Mouse (Mus musculus) MEL (cell line): ENCODE measurements at regions not wholly inside any gene's neighbourhood (a gene's known extent, or its start where the extent isn't known, plus 50 kb on each side); places are given as distances from the start of the nearest gene placed in this dataset.

Source experiments
- DNase-seq: peaks from one replicate; pipeline ENCODE4 v3.0.0; 2011; ENCODE audit warnings: low read depth, low spot score
- H3K27ac ChIP-seq: 2 replicates; pipeline ENCODE4 v1.5.1; 2012; ENCODE audit warnings: low read depth, mild to moderate bottlenecking, control low read depth, low read length, moderate library complexity; ENCODE audit not compliant: control insufficient read depth
- H3K27me3 ChIP-seq, 2 experiments: fragments of 150-350 bp in 1 of 2; sonication (generic) in 1 of 2; 2 replicates each; pipeline ENCODE4 v1.6.1; 2012; ENCODE audit warnings: low read length in 2 of 2, mild to moderate bottlenecking in 2 of 2, improper control_type of control experiment in 1 of 2, moderate library complexity in 1 of 2; ENCODE audit not compliant: insufficient read depth in 2 of 2, control insufficient read depth in 1 of 2
- H3K36me3 ChIP-seq, 2 experiments: 2 replicates each; pipeline ENCODE4 v1.6.1; 2012 to 2014; ENCODE audit warnings: low read length in 2 of 2, improper control_type of control experiment in 1 of 2, inconsistent platforms in 1 of 2, mild to moderate bottlenecking in 1 of 2; ENCODE audit not compliant: insufficient read depth in 2 of 2, control insufficient read depth in 1 of 2
- H3K4me1 ChIP-seq, 2 experiments: fragments of 150-350 bp in 1 of 2; sonication (generic) in 1 of 2; 2 replicates each; pipeline ENCODE4 v1.6.1; 2012; ENCODE audit warnings: low read length in 2 of 2, improper control_type of control experiment in 1 of 2, mild to moderate bottlenecking in 1 of 2; ENCODE audit not compliant: insufficient read depth in 2 of 2, control insufficient read depth in 1 of 2
- H3K4me3 ChIP-seq, 2 experiments: fragments of 150-350 bp in 1 of 2; sonication (generic) in 1 of 2; 2 replicates each; pipeline ENCODE4 v1.5.1; 2012; ENCODE audit warnings: low read depth in 2 of 2, low read length in 2 of 2, mild to moderate bottlenecking in 2 of 2, moderate library complexity in 2 of 2, control low read depth in 1 of 2, improper control_type of control experiment in 1 of 2; ENCODE audit not compliant: control insufficient read depth in 1 of 2, insufficient read depth in 1 of 2
- H3K79me2 ChIP-seq: 2 replicates; pipeline ENCODE4 v1.6.1; 2012; ENCODE audit warnings: mild to moderate bottlenecking, low read length, moderate library complexity; ENCODE audit not compliant: control insufficient read depth, poor library complexity, insufficient read depth
- H3K9ac ChIP-seq: 2 replicates; pipeline ENCODE4 v1.6.1; 2012; ENCODE audit warnings: low read depth, mild to moderate bottlenecking, control low read depth, low read length, moderate library complexity; ENCODE audit not compliant: control insufficient read depth, poor library complexity, severe bottlenecking
- H3K9me3 ChIP-seq: fragments of 150-350 bp; sonication (generic); replicated peaks from 2 replicates; pipeline ENCODE4 v1.6.1; 2012; ENCODE audit warnings: mild to moderate bottlenecking, low read length, improper control_type of control experiment, moderate library complexity; ENCODE audit not compliant: insufficient read depth
- CHD1 ChIP-seq: IDR thresholded peaks from 2 replicates; pipeline ENCODE4 v1.6.1; 2012; ENCODE audit warnings: low read depth, mild to moderate bottlenecking, inconsistent platforms, low read length, improper control_type of control experiment
- CTCF ChIP-seq, 3 experiments: IDR thresholded peaks in 2 of 3; conservative IDR thresholded peaks in 1 of 3; 2 replicates each; pipeline ENCODE4 v1.5.1; 2011 to 2012; ENCODE audit warnings: low read length in 3 of 3, low read depth in 2 of 3, mild to moderate bottlenecking in 2 of 3, improper control_type of control experiment in 1 of 3, inconsistent platforms in 1 of 3, mixed read lengths in 1 of 3, moderate library complexity in 1 of 3; ENCODE audit not compliant: control insufficient read depth in 1 of 3, insufficient read depth in 1 of 3, poor library complexity in 1 of 3, severe bottlenecking in 1 of 3
- E2F4 ChIP-seq: IDR thresholded peaks from 2 replicates; pipeline ENCODE4 v1.6.1; 2011; ENCODE audit warnings: low read depth, low read length, improper control_type of control experiment, borderline replicate concordance
- ELF1 ChIP-seq: IDR thresholded peaks from 2 replicates; pipeline ENCODE4 v1.6.1; 2014; ENCODE audit warnings: low read depth, mild to moderate bottlenecking, inconsistent platforms, low read length, improper control_type of control experiment, moderate library complexity
- ETS1 ChIP-seq: IDR thresholded peaks from 2 replicates; pipeline ENCODE4 v1.6.1; 2012; ENCODE audit warnings: low read depth, mild to moderate bottlenecking, inconsistent platforms, low read length, improper control_type of control experiment, moderate library complexity
- GATA1 ChIP-seq: IDR thresholded peaks from 2 replicates; pipeline ENCODE4 v1.6.1; 2011; ENCODE audit warnings: low read depth, low read length, improper control_type of control experiment
- JUND ChIP-seq: IDR thresholded peaks from 2 replicates; pipeline ENCODE4 v1.6.1; 2011; ENCODE audit warnings: low read depth, mild to moderate bottlenecking, improper control_type of control experiment, low read length
- KAT2A ChIP-seq: conservative IDR thresholded peaks from 2 replicates; pipeline ENCODE4 v1.6.1; 2012; ENCODE audit warnings: low read depth, low read length, improper control_type of control experiment, inconsistent platforms
- MAFK ChIP-seq: IDR thresholded peaks from 2 replicates; pipeline ENCODE4 v1.6.1; 2011; ENCODE audit warnings: low read depth, mild to moderate bottlenecking, low read length, improper control_type of control experiment, borderline replicate concordance
- MEF2A ChIP-seq: IDR thresholded peaks from 2 replicates; pipeline ENCODE4 v1.6.1; 2014; ENCODE audit warnings: low read depth, mild to moderate bottlenecking, inconsistent platforms, low read length, improper control_type of control experiment; ENCODE audit not compliant: poor library complexity, insufficient replicate concordance, severe bottlenecking; ENCODE audit errors: extremely low read depth
- MXI1 ChIP-seq: IDR thresholded peaks from 2 replicates; pipeline ENCODE4 v1.6.1; 2011; ENCODE audit warnings: mild to moderate bottlenecking, low read depth, low read length, improper control_type of control experiment
- NELFE ChIP-seq: IDR thresholded peaks from 2 replicates; pipeline ENCODE4 v1.6.1; 2011; ENCODE audit warnings: low read depth, low read length, improper control_type of control experiment
- NRF1 ChIP-seq: IDR thresholded peaks from 2 replicates; pipeline ENCODE4 v1.6.1; 2014; ENCODE audit warnings: low read depth, mild to moderate bottlenecking, inconsistent platforms, low read length, improper control_type of control experiment, moderate library complexity; ENCODE audit not compliant: poor library complexity, insufficient read depth, severe bottlenecking
- POLR2A ChIP-seq, 2 experiments: IDR thresholded peaks; 2 replicates each; pipeline ENCODE4 v1.6.1; 2011 to 2012; ENCODE audit warnings: low read length in 2 of 2, mild to moderate bottlenecking in 2 of 2, control low read depth in 1 of 2, improper control_type of control experiment in 1 of 2, low read depth in 1 of 2, moderate library complexity in 1 of 2; ENCODE audit not compliant: control insufficient read depth in 1 of 2, insufficient read depth in 1 of 2, poor library complexity in 1 of 2
- POLR2AphosphoS5 ChIP-seq: IDR thresholded peaks from 2 replicates; pipeline ENCODE4 v1.6.1; 2012; ENCODE audit warnings: low read depth, borderline replicate concordance, mild to moderate bottlenecking, inconsistent platforms, low read length, moderate library complexity, mixed read lengths
- RCOR1 ChIP-seq: IDR thresholded peaks from 2 replicates; pipeline ENCODE4 v1.6.1; 2012; ENCODE audit warnings: low read depth, mild to moderate bottlenecking, inconsistent platforms, low read length, improper control_type of control experiment
- TAL1 ChIP-seq: IDR thresholded peaks from 2 replicates; pipeline ENCODE4 v1.6.1; 2012; ENCODE audit warnings: mild to moderate bottlenecking, inconsistent platforms, low read length, moderate library complexity, mixed read lengths
- TBP ChIP-seq: IDR thresholded peaks from 2 replicates; pipeline ENCODE4 v1.8.0; 2011; ENCODE audit warnings: low read depth, low read length, improper control_type of control experiment
- UBTF ChIP-seq: IDR thresholded peaks from 2 replicates; pipeline ENCODE4 v1.6.1; 2012; ENCODE audit warnings: low read depth, mild to moderate bottlenecking, inconsistent platforms, low read length, improper control_type of control experiment, moderate library complexity, borderline replicate concordance; ENCODE audit not compliant: insufficient read depth
- USF1 ChIP-seq: IDR thresholded peaks from 2 replicates; pipeline ENCODE4 v1.6.1; 2014; ENCODE audit warnings: low read depth, mild to moderate bottlenecking, inconsistent platforms, low read length, improper control_type of control experiment, moderate library complexity
- ZMIZ1 ChIP-seq: IDR thresholded peaks from 2 replicates; pipeline ENCODE4 v1.6.1; 2012; ENCODE audit warnings: low read depth, mild to moderate bottlenecking, inconsistent platforms, low read length, improper control_type of control experiment, moderate library complexity
- ZNF384 ChIP-seq: IDR thresholded peaks from 2 replicates; pipeline ENCODE4 v1.6.1; 2012; ENCODE audit warnings: low read depth, mild to moderate bottlenecking, inconsistent platforms, low read length, improper control_type of control experiment

- DNase-seq = no peak
Observed at GRCm38 (mm10) chr5:17006807-17007522, 215.4 kb downstream of the Gm28710 start.

GRCm38 (mm10) chr5:17021636-17022035 is 230.0 kb downstream of the Gm28710 start:
- Histone ChIP-seq H3K27ac (no peak overlapping the region), H3K4me1 (no peaks in the 10 kb centered on the region), H3K79me2 (no peaks in the 10 kb centered on the region), H3K9ac (no peak overlapping the region), H3K9me3 (no peaks in the 10 kb centered on the region), H3K27me3 (no peaks in the 10 kb centered on the region), H3K36me3 (no peaks in the 10 kb centered on the region), H3K4me3 (no peak overlapping the region)
- DNase-seq = no peak
- TF ChIP-seq CHD1 = no peak
- TF ChIP-seq ZMIZ1 = no peak
- TF ChIP-seq UBTF = no peak
- TF ChIP-seq POLR2A (IDR thresholded peaks at IDR 0.05; ENCODE audit: control insufficient read depth in 1 of 2, insufficient read depth in 1 of 2, low read depth in 1 of 2, low read length in 2 of 2, poor library complexity in 1 of 2) = no peak

More at GRCm38 (mm10) chr5:17006807-17007522, 215.4 kb downstream of the Gm28710 start:
- Histone ChIP-seq H3K36me3 (no peaks in the 10 kb centered on the region), H3K27me3 (no peaks in the 10 kb centered on the region), H3K4me1 (no peaks in the 10 kb centered on the region), H3K27ac (no peak overlapping the region), H3K79me2 (no peaks in the 10 kb centered on the region), H3K9ac (no peak overlapping the region), H3K4me3 (no peak overlapping the region), H3K9me3 (no peaks in the 10 kb centered on the region)
- TF ChIP-seq CTCF (IDR thresholded peaks at IDR 0.05 in 2 of 3, conservative IDR thresholded peaks at IDR 0.05 in 1 of 3; ENCODE audit: control insufficient read depth in 1 of 3, insufficient read depth in 1 of 3, low read depth in 2 of 3, low read length in 3 of 3, poor library complexity in 1 of 3, severe bottlenecking in 1 of 3) (no peak), RCOR1 (no peak), MEF2A (no peak), TBP (no peak), POLR2A (IDR thresholded peaks at IDR 0.05; ENCODE audit: control insufficient read depth in 1 of 2, insufficient read depth in 1 of 2, low read depth in 1 of 2, low read length in 2 of 2, poor library complexity in 1 of 2) (no peak)

GRCm38 (mm10) chr5:17053935-17054334 is 262.3 kb downstream of the Gm28710 start:
- H3K27me3 ChIP-seq = no peaks in the 10 kb centered on the region
- H3K79me2 ChIP-seq = no peaks in the 10 kb centered on the region
- no peak overlapping the region for H3K27ac ChIP-seq
- H3K4me3 ChIP-seq = no peak overlapping the region
- H3K36me3 ChIP-seq = no peaks in the 10 kb centered on the region
- TF ChIP-seq UBTF (no peak), ETS1 (no peak), MXI1 (no peak), MEF2A (no peak), KAT2A (no peak), TAL1 (no peak), NELFE (no peak), MAFK (no peak), JUND (no peak), POLR2AphosphoS5 (no peak), NRF1 (no peak), ZNF384 (no peak), POLR2A (IDR thresholded peaks at IDR 0.05; ENCODE audit: control insufficient read depth in 1 of 2, insufficient read depth in 1 of 2, low read depth in 1 of 2, low read length in 2 of 2, poor library complexity in 1 of 2) (no peak), ELF1 (no peak), E2F4 (no peak), USF1 (no peak), GATA1 (no peak)
- H3K4me1 ChIP-seq = no peaks in the 10 kb centered on the region
- DNase-seq = no peak
- H3K9ac ChIP-seq = no peak overlapping the region
- H3K9me3 ChIP-seq = no peaks in the 10 kb centered on the region; the same call in 1 of the 2 replicates
